Mouse (Mus musculus): ENCODE measurements at regions not wholly inside any gene's neighbourhood (a gene's known extent, or its start where the extent isn't known, plus 50 kb on each side); places are given as distances from the start of the nearest gene placed in this dataset.
A peak's percentile ranks its signal among the peaks of the same experiment; 100 is the strongest.

DNA sequence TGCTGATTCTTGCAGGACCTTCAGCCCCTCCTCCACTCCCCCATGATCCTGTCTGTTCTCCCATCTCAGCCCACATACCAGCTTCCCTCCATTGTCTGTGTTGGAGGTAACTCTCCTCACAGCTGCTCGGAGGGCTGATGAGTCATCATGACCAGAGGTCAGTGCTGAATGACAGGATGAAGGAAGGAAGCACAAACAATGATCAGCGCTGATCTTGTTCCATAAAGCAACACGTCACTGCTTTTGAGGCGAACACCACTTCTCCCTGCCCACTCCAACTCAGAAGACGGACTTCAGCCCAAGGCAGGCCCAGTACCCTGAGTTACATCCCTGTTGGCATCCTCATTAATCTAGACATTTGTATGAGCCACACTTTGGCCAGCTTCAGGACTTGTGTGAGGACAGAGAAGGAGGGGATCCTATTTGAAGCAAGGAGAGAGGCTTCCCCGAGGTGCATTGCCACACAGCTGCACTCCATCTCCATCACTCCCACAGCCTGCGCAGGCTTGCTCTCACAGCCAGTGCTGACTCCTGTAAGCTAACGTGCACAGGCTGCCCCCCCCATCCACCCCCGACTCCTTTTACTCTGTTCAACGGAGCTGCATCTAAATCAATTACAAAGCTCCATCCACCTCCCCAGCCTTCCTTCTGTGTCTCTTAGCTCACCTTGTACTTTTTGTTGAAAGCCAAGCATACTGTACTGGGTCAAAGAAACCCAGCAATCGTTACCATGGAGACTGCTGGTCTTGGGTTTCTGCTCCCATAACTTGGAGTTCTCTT, 129.9 kb downstream of the Ets2 start:
- ATAC-seq (ENCODE audit: insufficient number of reproducible peaks, insufficient read depth, low FRiP score, low read depth): peak; percentile 77
- Histone ChIP-seq H3K4me1 (ENCODE audit: control insufficient read depth in 2 of 2, insufficient read depth in 2 of 2, low read length in 2 of 2) (peaks cover 10% of the 10 kb centered on the region in 2 experiments; a peak in 3 of 4 replicates), H3K4me3 (ENCODE audit: control insufficient read depth in 1 of 2, insufficient read depth in 1 of 2, low read depth in 1 of 2, low read length in 2 of 2) (no peak overlapping the region), H3K9me3 (ENCODE audit: control insufficient read depth, low read length) (no peaks in the 10 kb centered on the region), H3K36me3 (ENCODE audit: control insufficient read depth, insufficient read depth, low read length) (no peaks in the 10 kb centered on the region), H3K4me2 (ENCODE audit: low read length) (no peak overlapping the region), H3K27ac (replicated peaks in 1 of 2; ENCODE audit: control insufficient read depth in 1 of 2, insufficient read depth in 1 of 2, low read depth in 2 of 2, low read length in 2 of 2) (peak overlapping the region; percentile 52 to 81), H3K9ac (ENCODE audit: low read length) (no peak overlapping the region), H3K27me3 (ENCODE audit: control insufficient read depth, insufficient read depth, low read length) (no peaks in the 10 kb centered on the region)
- 43% methylated on average over 11 of the region's 11 CpGs for WGBS

DNA sequence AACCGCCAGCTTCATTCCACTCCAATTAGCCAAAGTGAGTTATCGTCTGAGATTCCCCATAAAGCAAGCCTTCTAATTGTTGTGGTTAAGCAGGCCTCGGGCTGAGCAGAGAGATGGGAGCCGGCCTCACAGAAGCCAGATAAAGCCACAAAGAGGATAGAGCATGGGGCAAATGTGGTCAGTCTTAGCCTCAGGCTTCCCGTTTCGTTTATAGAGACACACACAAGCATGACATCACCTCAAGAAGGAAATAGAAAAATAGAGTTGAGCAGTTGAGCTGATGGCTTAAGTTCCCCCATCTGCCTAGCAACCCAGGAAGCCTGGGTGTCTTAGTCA, 125.5 kb downstream of the Ets2 start:
- Histone ChIP-seq H3K4me3 (ENCODE audit: control insufficient read depth in 1 of 2, insufficient read depth in 1 of 2, low read depth in 1 of 2, low read length in 2 of 2) (no peak overlapping the region), H3K9me3 (ENCODE audit: control insufficient read depth, low read length) (no peaks in the 10 kb centered on the region), H3K4me2 (ENCODE audit: low read length) (no peak overlapping the region), H3K27ac (replicated peaks in 1 of 2; ENCODE audit: control insufficient read depth in 1 of 2, insufficient read depth in 1 of 2, low read depth in 2 of 2, low read length in 2 of 2) (no peak overlapping the region), H3K4me1 (ENCODE audit: control insufficient read depth in 2 of 2, insufficient read depth in 2 of 2, low read length in 2 of 2) (peaks cover 28 to 36% of the 10 kb centered on the region in 2 experiments), H3K27me3 (ENCODE audit: control insufficient read depth, insufficient read depth, low read length) (no peaks in the 10 kb centered on the region), H3K9ac (ENCODE audit: low read length) (no peak overlapping the region), H3K36me3 (ENCODE audit: control insufficient read depth, insufficient read depth, low read length) (no peaks in the 10 kb centered on the region)
- no peak for ATAC-seq (ENCODE audit: insufficient number of reproducible peaks, insufficient read depth, low FRiP score, low read depth)
- WGBS: 69% methylated on average over 6 of the region's 6 CpGs

GRCm38 (mm10) chr16:95826681-95827401, 125.0 kb downstream of the Ets2 start:
- no peaks in the 10 kb centered on the region for H3K36me3 ChIP-seq (ENCODE audit: control insufficient read depth, insufficient read depth, low read length)
- no peak overlapping the region for H3K4me2 ChIP-seq (ENCODE audit: low read length)
- no peaks in the 10 kb centered on the region for H3K9me3 ChIP-seq (ENCODE audit: control insufficient read depth, low read length)
- H3K4me1 ChIP-seq (ENCODE audit: control insufficient read depth in 2 of 2, insufficient read depth in 2 of 2, low read length in 2 of 2): peaks cover 27 to 32% of the 10 kb centered on the region in 2 experiments
- peak overlapping the region in 1 of 2 experiments; percentile 3; a peak in 1 of 4 replicates for H3K27ac ChIP-seq (replicated peaks in 1 of 2; ENCODE audit: control insufficient read depth in 1 of 2, insufficient read depth in 1 of 2, low read depth in 2 of 2, low read length in 2 of 2)
- H3K9ac ChIP-seq (ENCODE audit: low read length): no peak overlapping the region
- H3K27me3 ChIP-seq (ENCODE audit: control insufficient read depth, insufficient read depth, low read length): no peaks in the 10 kb centered on the region
- no peak overlapping the region for H3K4me3 ChIP-seq (ENCODE audit: control insufficient read depth in 1 of 2, insufficient read depth in 1 of 2, low read depth in 1 of 2, low read length in 2 of 2)
- WGBS: 83% methylated on average over 5 of the region's 5 CpGs
- ATAC-seq (ENCODE audit: insufficient number of reproducible peaks, insufficient read depth, low FRiP score, low read depth): no peak

- no peak overlapping the region for H3K9ac ChIP-seq (ENCODE audit: low read length)
- H3K9me3 ChIP-seq (ENCODE audit: control insufficient read depth, low read length): no peaks in the 10 kb centered on the region
- H3K36me3 ChIP-seq (ENCODE audit: control insufficient read depth, insufficient read depth, low read length): no peaks in the 10 kb centered on the region
- H3K27ac ChIP-seq (replicated peaks in 1 of 2; ENCODE audit: control insufficient read depth in 1 of 2, insufficient read depth in 1 of 2, low read depth in 2 of 2, low read length in 2 of 2): peak overlapping the region; percentile 81 to 84
- WGBS: 39% methylated on average over 5 of the region's 5 CpGs
- no peaks in the 10 kb centered on the region for H3K27me3 ChIP-seq (ENCODE audit: control insufficient read depth, insufficient read depth, low read length)
- no peak overlapping the region for H3K4me3 ChIP-seq (ENCODE audit: control insufficient read depth in 1 of 2, insufficient read depth in 1 of 2, low read depth in 1 of 2, low read length in 2 of 2)
- H3K4me2 ChIP-seq (ENCODE audit: low read length): peak overlapping the region; percentile 46; the same call in 1 of the 2 replicates
- no peak for ATAC-seq (ENCODE audit: insufficient number of reproducible peaks, insufficient read depth, low FRiP score, low read depth)
- H3K4me1 ChIP-seq (ENCODE audit: control insufficient read depth in 2 of 2, insufficient read depth in 2 of 2, low read length in 2 of 2): peaks cover 20 to 26% of the 10 kb centered on the region in 2 experiments
These were observed 123.8 kb downstream of the Ets2 start for GRCm38 (mm10) chr16:95825723-95826122.

- WGBS: 6% methylated on average over 7 of the region's 7 CpGs
- Histone ChIP-seq H3K27ac (replicated peaks in 1 of 2; ENCODE audit: control insufficient read depth in 1 of 2, insufficient read depth in 1 of 2, low read depth in 2 of 2, low read length in 2 of 2) (peak overlapping the region; percentile 81 to 84), H3K4me2 (ENCODE audit: low read length) (peak overlapping the region; percentile 46), H3K9me3 (ENCODE audit: control insufficient read depth, low read length) (no peaks in the 10 kb centered on the region), H3K36me3 (ENCODE audit: control insufficient read depth, insufficient read depth, low read length) (no peaks in the 10 kb centered on the region), H3K9ac (ENCODE audit: low read length) (peak overlapping the region; percentile 10; the same call in 1 of the 2 replicates), H3K27me3 (ENCODE audit: control insufficient read depth, insufficient read depth, low read length) (no peaks in the 10 kb centered on the region), H3K4me3 (ENCODE audit: control insufficient read depth in 1 of 2, insufficient read depth in 1 of 2, low read depth in 1 of 2, low read length in 2 of 2) (no peak overlapping the region), H3K4me1 (ENCODE audit: control insufficient read depth in 2 of 2, insufficient read depth in 2 of 2, low read length in 2 of 2) (peaks cover 20 to 26% of the 10 kb centered on the region in 2 experiments)
- peak; percentile 75 for ATAC-seq (ENCODE audit: insufficient number of reproducible peaks, insufficient read depth, low FRiP score, low read depth)
These were observed 123.1 kb downstream of the Ets2 start for GRCm38 (mm10) chr16:95824720-95825534.

- H3K9ac ChIP-seq (ENCODE audit: low read length): peak overlapping the region; percentile 56; the same call in 1 of the 2 replicates
- H3K4me1 ChIP-seq (ENCODE audit: control insufficient read depth in 2 of 2, insufficient read depth in 2 of 2, low read length in 2 of 2): peaks cover 20 to 31% of the 10 kb centered on the region in 2 experiments
- peak overlapping the region; percentile 16 for H3K4me2 ChIP-seq (ENCODE audit: low read length)
- peak overlapping the region; percentile 8 to 81 for H3K27ac ChIP-seq (replicated peaks in 1 of 2; ENCODE audit: control insufficient read depth in 1 of 2, insufficient read depth in 1 of 2, low read depth in 2 of 2, low read length in 2 of 2)
- no peaks in the 10 kb centered on the region for H3K27me3 ChIP-seq (ENCODE audit: control insufficient read depth, insufficient read depth, low read length)
- no peak overlapping the region for H3K4me3 ChIP-seq (ENCODE audit: control insufficient read depth in 1 of 2, insufficient read depth in 1 of 2, low read depth in 1 of 2, low read length in 2 of 2)
- 42% methylated on average over 6 of the region's 6 CpGs for WGBS
- H3K36me3 ChIP-seq (ENCODE audit: control insufficient read depth, insufficient read depth, low read length): no peaks in the 10 kb centered on the region
- no peak for ATAC-seq (ENCODE audit: insufficient number of reproducible peaks, insufficient read depth, low FRiP score, low read depth)
- H3K9me3 ChIP-seq (ENCODE audit: control insufficient read depth, low read length): no peaks in the 10 kb centered on the region
These were observed 121.9 kb downstream of the Ets2 start for GRCm38 (mm10) chr16:95823803-95824202.

DNA sequence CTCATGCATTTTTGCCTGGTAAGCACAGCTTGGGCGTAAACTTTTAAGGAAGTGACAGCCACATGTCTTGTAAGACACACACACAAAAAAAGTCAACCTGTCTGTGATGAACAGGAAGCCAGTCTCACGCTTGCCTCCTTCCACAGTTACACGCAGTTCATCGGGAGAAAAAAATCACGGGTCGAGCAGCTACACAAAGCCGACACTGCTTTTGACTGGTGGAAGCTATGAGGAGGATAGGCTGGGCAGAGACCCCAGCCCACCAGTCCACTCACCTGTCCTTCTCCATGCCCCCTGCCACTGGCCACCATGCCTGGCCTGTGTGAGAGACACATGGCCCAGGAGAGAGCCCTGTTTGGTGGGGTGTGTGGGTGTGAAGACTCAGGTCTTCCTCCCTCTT, 119.2 kb downstream of the Ets2 start:
- Histone ChIP-seq H3K4me2 (ENCODE audit: low read length) (no peak overlapping the region), H3K4me3 (ENCODE audit: control insufficient read depth in 1 of 2, insufficient read depth in 1 of 2, low read depth in 1 of 2, low read length in 2 of 2) (no peak overlapping the region), H3K27me3 (ENCODE audit: control insufficient read depth, insufficient read depth, low read length) (no peaks in the 10 kb centered on the region), H3K9ac (ENCODE audit: low read length) (no peak overlapping the region), H3K36me3 (ENCODE audit: control insufficient read depth, insufficient read depth, low read length) (no peaks in the 10 kb centered on the region), H3K4me1 (ENCODE audit: control insufficient read depth in 2 of 2, insufficient read depth in 2 of 2, low read length in 2 of 2) (peaks cover 20 to 31% of the 10 kb centered on the region in 2 experiments), H3K27ac (replicated peaks in 1 of 2; ENCODE audit: control insufficient read depth in 1 of 2, insufficient read depth in 1 of 2, low read depth in 2 of 2, low read length in 2 of 2) (no peak overlapping the region), H3K9me3 (ENCODE audit: control insufficient read depth, low read length) (peaks cover 7% of the 10 kb centered on the region)
- 90% methylated on average over 7 of the region's 7 CpGs for WGBS
- no peak for ATAC-seq (ENCODE audit: insufficient number of reproducible peaks, insufficient read depth, low FRiP score, low read depth)

Data from heart, embryonic 14.5 days (tissue).